Mouse (Mus musculus): ENCODE results near the gene Tbpl2.

Tbpl2 gene

DNA sequence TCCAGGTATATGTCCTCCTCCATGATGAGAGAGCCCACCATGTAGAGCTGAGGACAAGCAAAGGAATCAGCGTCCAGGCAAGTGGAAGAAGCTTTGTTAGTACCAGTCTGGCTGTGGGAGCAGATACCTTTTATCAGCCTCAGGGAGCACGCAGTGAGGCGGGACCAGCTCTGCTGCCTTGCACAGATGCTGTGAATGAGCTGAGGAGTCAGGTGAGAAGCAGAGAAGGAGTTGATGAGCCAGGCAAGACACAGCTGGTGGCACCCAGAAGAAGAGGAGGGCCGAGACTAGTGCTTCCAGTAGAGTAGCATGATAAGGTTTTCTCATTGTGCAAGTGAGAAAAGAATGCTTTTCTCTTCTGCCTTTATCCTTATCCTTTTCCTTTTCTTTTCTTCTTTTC, at the start of gene Tbpl2:
Gene Tbpl2, minus strand, starts transcription at position 101 of the 400 bp plus-strand sequence.
- DNase-seq, result no peak

DNA sequence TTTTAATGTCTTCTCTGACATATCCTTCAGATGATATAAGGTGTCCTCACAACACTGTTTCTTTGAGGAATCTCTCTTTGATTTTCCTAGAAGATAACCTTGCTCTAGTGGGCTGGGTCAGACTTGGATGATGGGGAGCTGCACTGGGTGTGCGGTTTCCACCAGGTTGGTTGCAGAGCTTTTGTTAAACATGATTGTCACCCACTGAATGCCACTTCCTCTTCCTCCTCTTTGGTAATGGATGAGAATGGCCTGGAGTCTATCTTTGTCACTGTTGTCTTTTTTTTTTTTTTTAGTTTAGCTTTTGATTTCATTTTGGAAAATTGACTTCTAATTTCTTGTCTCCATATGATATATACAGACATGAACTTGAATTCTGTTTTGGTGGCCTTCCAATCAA, 38.0 kb upstream of the Tbpl2 start:
- DNase-seq, result no peak

DNA sequence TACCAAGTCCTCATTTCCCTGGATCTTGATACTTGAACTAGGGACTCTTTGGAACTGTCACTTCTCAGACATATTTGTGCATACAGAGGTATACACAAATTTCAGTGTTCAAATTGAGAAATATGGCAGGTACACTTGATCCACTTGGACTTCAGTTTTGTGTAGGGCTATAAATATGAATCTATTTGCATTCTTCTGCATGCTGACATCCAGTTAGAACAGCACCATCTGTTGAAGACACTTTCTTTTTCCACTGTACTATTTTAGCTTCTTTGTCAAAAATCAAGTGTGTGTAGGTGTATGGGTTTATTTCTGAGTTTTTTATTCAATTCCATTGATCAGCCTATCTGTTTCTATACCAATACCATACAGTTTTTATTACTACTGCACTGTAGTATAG, 12.7 kb upstream of the Tbpl2 start:
- DNase-seq, result no peak

DNA sequence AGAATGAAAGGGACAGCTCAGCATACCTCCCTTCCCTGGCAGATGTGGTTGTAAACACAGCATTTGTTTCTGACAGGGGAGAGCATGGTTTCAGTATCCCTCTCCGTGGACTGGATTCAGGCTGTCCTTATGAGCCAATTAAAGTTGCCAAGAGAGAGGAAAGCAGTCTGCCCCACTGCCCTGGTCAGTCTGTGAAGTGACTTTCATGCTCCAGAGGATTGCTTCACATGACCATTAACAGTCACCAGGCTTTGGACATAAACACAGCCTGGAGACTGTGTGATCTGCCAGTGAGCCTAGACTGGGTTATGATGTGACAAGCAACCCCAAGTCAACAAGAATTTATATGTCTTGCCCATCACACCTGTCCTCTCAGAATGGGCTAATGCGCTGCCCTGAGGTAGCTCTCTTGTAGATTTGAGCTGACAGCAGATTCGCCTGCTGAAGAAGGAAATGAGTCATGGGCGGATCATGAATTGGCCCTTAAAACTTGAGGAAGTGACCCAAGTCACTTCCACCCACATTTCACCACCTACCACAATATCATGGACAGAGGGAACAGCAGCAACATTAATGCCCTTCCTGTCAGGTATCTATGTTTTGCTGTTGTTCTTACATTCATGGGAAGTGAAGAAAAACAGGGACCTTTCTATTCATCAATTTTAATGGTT, 7.4 kb upstream of the Tbpl2 start:
- DNase-seq, result no peak

DNA sequence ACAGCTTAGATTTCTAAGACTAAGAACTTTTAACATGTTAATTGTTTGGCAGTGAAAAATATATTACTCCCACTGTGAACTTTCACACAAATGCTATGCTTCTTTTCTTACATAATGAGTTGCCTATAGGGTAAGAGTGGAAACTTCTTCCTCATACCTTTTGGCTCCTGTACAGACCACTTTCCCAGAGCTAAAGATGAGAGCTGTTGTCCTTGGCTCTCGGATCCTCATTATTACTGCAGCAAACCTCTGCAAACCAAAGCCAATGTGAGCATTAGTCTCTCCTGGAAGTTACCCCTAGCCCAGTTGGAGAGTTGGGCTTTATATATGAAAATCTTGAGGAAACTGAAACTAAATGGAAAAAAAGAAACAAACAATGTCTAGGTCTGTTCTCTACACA, 5.5 kb downstream of the Tbpl2 start:
- DNase-seq, result no peak

DNA sequence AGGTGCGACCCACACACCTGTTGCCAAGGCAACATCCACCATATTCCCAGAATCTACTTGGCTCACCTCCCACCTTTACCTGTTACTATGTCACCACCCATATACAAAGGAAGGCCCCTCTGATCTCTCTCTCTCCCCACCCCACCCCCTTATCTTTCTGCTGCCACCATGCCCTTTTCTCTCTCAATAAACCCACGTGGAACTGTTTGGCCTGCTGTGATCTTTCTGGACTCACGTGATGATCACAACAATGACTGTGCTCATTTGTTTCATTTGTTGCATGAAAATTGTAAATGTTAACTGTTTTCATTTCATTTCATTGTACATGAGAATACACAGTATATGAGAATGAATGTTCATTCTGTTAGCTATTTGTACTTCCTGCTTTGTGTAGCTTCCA, 45.9 kb downstream of the Tbpl2 start:
- DNase-seq, result no peak

DNA sequence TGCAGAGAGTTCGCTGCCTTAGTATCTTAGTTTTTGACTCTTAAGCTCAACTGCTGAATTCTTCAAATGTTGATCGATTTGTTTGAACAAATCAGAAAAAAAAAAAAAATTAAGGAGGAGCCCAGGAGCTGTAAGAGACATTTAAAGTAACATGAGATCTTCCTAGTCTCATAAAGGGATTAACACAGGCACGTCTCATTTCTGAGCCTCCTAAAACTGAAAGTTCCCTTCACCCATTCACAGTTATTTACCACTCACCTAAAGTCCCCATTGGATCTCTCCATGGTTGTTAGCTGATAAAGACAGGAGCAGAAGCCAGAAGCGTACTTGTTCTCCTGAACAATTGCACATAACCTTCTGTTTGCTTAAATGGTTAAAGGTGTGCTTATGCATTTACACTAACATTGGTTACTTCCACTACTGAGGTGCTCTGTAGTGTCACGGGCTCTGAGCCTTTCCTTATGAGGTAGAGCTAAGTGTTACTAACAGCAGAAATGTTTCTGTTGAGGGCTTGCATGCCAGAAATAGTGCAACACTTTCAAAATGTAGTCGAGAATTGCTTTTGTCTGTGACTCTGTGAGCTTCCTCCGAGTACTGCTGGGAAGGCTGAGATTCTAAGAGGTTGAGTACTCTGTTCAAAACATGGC, 46.9 kb downstream of the Tbpl2 start, which contains the start of gene Hnmt:
Gene Hnmt, minus strand, starts transcription at position 51 of the 647 bp plus-strand sequence.
- no peak for DNase-seq

DNA sequence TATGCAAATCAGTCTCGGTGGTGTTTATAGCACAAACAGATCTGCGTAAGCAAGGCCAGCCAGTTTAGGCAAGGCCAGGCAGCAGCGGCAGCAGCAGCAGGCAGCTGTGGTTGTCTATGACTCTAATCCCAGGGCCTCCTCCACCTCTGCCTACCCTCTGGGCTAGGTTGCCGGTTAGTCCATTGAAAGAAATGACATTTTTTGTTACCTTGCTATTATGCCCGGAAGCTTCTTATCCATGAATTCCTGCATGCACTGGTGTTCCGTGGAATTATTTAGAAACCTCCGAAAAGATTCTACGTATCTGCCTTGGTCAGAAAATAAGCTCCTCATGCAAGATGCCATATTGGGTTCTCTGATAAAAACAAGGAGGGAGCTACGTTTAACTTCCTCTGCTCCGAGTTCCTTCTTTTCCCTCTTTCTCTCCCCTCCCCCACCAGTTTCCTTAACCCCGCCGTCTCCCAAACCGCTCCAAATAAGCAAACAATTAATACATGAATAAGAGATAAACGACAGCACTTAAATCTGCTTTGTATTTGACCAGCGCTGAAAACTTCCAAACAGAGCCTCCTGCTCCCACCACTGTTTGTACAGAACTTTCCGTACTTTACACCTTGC, 47.8 kb downstream of the Tbpl2 start:
- peak; percentile 40 to 46 for DNase-seq

DNA sequence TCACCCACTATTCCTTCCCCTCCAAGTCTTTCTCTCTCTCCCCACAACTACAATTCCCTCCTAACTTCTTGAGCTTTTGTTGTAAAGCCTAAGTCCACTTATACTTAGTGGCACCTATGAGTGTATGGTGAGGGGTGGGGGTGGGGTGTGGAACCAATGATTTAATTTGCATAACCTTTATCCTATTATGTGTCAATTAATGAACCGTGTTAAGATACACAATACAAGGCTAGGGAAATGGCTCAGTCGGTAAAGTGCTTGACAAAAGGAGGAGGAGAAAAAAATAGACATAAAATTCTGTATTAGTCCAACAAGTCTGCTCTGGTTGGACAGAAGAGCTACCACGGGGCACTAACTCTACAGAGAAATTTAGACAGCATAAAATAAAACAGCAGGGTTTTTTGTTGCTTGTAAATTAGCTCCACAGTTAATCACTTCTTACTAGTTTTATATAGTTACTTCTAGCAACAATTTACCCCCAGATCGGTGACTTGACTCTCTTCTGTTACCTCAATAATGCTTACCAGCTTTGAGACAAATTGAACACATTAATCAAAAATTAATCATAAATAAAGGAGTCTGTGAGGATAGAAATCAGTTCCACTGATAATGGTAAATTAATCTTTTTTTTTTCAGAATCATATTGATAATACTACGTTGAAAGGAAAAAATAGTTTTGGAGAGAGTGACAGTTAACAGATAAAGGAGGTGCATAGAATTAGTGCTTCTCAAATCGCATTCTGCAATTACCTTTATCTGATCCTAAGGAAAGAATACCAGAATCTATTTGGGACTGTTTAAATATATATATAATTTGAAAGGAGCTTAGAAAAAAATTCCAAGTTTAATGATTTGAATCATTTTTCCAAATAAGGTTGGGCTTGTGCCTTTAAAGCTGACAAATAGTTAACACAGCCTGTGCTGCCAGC, 48.6 kb downstream of the Tbpl2 start:
- DNase-seq, result no peak

DNA sequence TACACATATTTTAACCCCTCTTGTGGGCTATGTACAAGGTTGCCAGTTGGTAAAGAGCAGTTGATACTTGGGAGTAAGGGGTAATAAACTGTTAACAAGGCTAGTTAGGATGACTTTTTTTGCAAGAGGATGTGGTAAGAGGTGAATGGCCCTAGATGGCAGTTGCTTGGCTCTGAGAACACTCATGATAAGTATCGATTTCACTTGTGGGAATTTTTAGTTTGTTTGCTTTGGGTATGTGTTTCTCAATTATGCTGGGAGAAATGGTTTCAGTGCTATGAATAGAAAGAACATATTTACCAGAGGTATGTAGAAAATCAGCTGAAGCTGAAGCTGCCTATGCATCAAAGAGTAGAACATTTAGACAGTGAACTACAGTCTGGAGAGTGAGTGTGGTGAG, 53.5 kb downstream of the Tbpl2 start:
- DNase-seq, result no peak

DNA sequence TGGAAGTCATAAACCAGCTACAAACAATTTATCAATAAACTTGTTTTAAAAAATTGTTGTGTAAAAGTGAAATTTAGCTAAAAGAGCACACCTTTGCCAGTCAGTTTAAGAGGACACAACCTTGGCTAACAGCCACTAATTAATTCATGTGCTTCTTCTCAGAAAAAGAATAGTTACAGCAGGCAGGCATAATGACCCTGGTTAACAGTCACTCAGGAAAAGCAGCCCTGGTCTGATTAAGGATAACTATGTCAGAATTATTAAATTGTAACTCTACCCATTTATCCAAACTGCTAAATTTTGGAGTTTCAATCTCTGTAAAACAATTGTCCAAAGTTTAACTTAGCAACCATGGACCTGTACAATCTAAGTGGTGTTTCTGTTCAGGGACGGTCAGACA, 55.9 kb downstream of the Tbpl2 start:
- DNase-seq, result no peak
